Mouse (Mus musculus) embryo, embryonic 10 days (tissue): ENCODE results near the gene Irf1.

ENCODE experiments used
- DNase-seq: peaks from one replicate; pipeline ENCODE4 v3.0.0-alpha.2; 2015; ENCODE audit warnings: low spot score

The Irf1 gene

GRCm38 (mm10) chr11:53761284-53761683 lies 8.5 kb upstream of the Irf1 start:
- no peak for DNase-seq

- no peak for DNase-seq
Observed at GRCm38 (mm10) chr11:53761822-53762221, 8.0 kb upstream of the Irf1 start.

- no peak for DNase-seq
Observed at GRCm38 (mm10) chr11:53762426-53762825, 7.4 kb upstream of the Irf1 start.

DNA sequence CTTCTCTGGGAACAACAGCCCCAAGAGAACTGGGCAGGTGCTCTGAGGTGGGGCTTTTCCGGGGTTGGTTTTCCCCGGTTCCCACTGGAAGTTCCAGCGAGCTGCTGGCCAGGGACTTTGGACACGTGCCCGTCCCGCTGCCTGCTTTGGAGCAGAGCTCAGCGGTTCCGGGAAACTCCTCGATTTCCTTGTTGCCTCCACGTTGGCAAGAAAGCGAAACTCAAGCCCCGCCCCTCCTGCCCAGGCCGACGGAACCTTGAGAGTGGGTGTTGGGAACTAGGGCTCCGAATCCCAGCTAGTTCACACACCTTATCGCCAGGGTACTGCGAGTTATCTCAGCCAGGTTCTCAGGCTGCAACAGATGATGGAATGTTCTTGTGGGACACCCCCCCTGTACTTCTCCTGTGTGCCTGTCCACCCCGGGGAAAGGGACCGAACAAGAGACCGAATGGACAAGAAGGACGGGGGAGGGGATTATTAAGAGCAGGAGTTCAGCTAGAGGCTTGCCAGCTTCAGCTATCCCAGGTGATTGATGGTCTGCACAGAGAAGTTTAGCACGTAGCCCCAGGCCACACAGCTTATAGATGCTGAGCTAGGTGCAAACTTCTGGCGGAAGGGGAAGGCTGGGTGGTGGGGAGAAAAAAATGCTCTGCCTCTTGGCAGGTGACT lies 6.9 kb upstream of the Irf1 start:
- DNase-seq: peak; percentile 52

DNA sequence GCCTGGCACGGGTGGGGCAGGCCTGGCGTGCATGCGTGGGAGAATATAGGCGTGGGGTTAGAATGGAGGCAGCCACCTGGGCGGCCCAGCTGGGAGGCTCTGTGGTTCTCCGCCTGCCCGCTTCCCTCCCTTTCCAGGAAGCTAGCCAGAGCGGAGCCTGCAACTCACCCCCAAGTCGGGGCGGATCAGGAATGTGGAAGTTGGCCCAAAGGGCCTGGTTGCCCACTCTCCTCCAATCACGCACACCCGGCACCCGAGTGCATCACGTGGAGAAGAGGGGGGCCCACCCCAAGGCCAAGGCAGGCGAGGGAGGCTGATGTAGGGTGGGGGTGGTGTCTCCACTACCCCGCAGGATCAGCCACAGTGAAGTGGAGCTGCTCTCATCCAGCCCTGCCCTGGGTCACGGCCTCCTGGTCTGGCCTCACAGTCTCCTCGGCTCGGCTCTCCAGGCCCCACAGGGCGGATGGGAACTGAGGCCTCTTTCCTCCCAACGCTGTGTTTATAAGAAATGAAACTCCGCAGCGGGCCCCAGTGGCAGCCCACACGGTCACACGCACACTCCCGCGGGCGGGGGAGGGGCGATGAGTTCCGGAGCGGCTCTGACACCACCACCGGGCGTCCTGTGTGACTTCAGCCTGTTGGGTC lies 6.2 kb upstream of the Irf1 start:
- peak; percentile 64 for DNase-seq

DNA sequence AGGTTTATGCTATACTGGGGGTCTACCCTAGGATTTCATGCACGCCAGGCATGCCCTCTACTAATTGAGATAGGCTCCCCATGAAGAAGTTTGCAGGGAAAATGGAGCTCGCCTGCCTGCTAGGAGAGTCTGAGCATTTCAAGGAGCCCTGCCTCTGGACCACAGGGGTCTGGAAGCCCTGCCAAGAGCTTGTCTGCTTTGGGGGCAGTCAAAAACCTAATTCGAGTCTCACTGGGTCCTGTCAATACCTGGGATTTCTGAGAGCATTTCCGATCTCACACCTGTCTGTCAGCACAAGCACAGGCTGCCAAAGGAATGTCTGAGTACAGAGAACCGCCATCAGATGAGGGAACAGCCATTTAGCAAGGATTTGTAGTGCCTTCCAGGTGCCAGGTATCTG lies 5.2 kb upstream of the Irf1 start:
- DNase-seq: no peak

- no peak for DNase-seq
Observed at GRCm38 (mm10) chr11:53768422-53769184, 1.2 kb upstream of the Irf1 start.

DNA sequence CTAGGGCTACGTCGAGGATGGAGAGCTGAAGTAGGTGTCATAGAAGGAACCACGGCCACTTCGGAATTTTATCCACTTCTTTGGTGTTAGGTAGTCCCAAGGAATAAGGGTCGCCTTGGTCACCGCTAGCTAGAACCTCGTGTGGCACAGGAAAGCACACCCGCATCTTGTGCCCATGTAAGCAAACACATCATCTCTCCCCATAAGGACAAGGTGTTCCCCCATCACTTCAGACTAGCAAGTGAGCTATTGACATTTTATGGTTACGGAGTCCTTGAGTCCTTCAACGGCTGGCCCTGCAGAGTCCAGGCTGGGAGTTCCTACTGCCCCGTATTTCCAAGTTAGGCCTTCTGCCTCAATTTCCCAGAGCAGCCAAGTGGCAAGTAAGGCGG lies 633 bp upstream of the Irf1 start:
- DNase-seq: no peak

GRCm38 (mm10) chr11:53770125-53770791 lies 444 bp downstream of the Irf1 start:
- DNase-seq: peak; percentile 74

- DNase-seq: no peak
Observed at GRCm38 (mm10) chr11:53771001-53771744, 1.4 kb downstream of the Irf1 start.

DNA sequence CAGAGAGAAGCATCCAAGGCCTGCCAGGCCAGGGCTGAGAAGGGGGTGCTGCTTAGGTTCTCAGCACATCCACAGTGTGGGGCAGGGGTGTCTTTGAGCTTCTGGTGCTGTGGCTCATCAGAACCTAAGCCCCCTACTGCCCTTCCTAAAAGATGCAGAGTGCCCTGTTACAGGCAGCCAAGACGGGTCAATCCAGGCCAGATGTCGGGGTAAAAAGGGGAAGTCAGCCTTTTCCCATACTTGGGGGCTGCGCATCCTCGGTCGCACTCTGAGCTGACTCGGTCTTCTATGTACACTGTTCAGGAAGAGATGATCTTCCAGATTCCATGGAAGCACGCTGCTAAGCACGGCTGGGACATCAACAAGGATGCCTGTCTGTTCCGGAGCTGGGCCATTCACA lies 2.7 kb downstream of the Irf1 start:
- no peak for DNase-seq

DNA sequence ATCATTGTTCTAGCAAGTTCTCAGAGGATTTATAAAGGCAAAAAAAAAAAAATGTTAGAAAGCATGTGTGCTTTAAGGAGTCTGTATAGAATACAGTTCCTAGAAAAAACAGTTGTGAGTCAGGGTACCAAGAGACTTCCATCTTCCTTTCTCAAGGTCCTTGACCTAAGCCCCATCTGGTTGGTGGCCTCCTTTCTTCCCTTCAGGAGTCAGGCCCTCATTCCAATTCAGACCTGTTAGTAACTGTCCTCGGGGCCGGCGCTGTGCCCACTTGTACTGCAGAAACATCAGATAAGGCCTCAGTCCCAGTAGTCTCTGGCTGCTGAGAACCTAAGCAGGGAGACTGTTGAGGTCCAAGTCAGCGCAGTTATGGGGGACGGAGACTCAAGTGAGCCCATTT lies 3.3 kb downstream of the Irf1 start, which contains the start of gene Gm17334:
Gm17334 (minus strand) TSS at position 101 of the 400 bp plus-strand sequence.
- DNase-seq: no peak

GRCm38 (mm10) chr11:53773641-53774360 lies 4.0 kb downstream of the Irf1 start:
- DNase-seq: no peak

- no peak for DNase-seq
Observed at GRCm38 (mm10) chr11:53774659-53775255, 4.9 kb downstream of the Irf1 start.

GRCm38 (mm10) chr11:53777736-53778135 lies 7.9 kb downstream of the Irf1 start:
- DNase-seq: no peak

- DNase-seq: no peak
Observed at GRCm38 (mm10) chr11:53778455-53778854, 8.6 kb downstream of the Irf1 start.

GRCm38 (mm10) chr11:53779808-53780207 lies 10.0 kb downstream of the Irf1 start:
- no peak for DNase-seq

DNA sequence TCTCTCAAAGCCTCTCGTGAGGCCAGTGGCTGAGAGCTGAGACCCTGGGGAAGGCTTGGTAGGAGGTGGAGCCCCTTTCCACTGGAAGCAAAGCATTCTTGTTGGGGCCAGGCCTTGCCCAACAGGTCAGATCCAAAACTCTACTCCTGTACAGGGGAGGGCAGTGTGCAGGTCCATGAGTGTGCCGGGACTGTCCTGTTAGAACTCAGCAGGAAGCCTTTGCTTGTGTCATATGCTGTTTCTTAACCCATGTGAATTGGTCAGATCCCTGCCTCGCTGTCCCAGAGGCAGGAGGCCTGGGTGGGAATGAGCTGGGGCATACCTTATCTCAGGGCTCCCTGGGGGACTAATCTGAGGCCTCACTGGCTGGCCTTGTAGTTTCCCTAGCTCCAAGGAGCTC lies 10.4 kb downstream of the Irf1 start:
- DNase-seq: no peak

DNA sequence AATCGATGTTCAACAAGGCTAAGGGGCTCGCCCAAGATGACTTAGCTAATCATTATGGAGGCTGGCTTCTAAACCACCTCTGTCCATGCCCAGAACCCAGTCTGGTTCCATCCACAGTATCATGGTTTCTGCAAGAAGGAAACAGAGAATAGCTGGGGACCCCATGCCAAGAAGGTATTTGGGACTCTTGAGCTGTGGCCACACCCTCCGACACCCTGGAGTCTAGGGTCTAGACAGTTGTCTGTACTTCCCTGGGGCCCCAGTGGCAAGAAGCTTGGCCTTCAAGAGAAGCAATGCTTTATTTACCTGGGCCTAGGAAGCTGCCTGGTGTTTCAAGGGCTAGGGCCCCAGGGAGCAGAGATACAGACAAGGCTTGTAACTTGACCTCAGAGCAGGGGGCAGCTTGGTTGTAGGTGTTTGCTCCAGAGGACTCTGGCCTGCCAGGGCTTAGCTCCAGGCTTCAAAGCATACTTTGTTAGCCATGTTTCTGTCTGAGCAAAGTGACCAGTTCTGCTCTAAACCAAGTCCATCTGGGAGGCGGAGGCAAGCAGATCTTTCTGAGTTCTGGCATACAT lies 11.5 kb downstream of the Irf1 start:
- DNase-seq: no peak

- DNase-seq: no peak
Observed at GRCm38 (mm10) chr11:53781964-53782363, 12.2 kb downstream of the Irf1 start.
